Mouse (Mus musculus) c-Kit-negative CD71-positive TER-119-positive erythroid progenitor cells, embryonic 14.5 days (primary cell): ENCODE measurements around the gene Prdx6.
"Not testable (repeated sequence)": the region's sequence is repeated elsewhere in the genome, so short reads cannot be mapped to it uniquely, and the experiment has no call there.

Experiments used
- DNase-seq: peaks from one replicate; pipeline ENCODE4 v3.0.0-alpha.2; 2013; ENCODE audit warnings: low read depth, low spot score

Gene Prdx6

DNA sequence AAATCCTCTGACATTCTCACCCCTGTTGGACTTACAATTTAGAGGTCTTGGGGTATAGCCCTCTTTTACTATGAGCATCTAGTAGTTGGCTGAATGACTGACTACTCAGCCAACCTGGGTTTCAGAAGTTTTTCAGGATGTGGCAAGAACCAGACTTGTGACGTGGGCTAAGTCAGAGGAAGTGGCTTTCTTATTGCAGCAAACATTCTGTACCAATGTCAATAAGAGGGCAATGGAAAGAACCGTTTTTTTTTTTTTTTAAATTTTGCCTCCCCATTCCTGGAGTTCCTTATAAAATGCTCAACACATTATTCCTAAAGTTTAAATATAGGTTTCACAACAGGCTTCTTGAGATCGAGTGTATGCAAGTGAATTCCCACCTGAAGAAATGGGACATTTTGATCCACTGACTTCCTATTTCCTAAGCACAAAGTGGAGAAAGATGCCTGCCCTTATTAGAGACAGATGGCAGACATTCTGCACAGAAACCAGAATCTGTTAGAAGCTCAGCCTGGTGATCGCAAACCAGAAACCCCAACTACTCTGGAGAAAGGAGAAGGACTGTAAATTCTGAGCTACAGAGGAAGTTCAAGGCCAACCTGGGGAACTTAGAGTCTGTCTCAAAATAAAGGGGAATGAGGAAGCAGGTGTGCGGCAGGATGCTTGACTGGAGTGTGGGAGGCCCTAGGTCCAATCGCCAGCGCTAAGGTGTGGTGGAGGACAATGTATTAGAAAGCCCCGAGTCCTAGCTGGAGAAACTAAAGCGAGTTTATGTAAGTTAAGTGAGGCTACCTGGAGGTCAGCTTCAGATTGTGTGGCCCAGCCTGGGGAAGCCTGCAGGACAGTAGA lies 622 bp upstream of the Prdx6 start:
- no peak for DNase-seq

DNA sequence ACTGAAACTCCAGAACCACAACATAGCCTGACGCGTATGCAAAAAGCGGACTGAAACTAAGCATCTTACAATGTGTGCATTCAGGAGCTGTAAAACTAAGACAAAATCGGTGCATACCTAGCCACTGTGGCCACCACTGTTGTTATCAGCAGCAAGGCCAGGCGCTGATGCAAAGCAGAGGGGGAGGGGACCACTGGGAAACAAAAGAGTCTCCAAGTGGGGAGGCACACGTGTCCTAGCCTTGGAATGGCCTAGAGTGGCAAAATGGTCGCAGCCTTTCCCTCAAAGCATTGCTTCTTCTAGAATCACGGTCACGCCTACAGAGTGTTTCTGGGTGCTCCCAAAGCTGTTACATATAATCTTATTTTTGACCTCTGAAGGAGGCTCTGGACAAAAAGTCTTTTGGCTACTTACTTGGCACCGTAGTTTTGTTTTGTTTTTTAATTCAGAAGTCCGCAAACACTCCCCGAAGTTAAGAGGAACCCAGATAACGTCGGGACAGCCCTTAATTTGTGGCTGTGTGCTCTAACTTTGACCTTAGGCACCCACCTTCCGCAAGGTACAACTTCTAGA lies 902 bp downstream of the Prdx6 start:
- DNase-seq: no peak

DNA sequence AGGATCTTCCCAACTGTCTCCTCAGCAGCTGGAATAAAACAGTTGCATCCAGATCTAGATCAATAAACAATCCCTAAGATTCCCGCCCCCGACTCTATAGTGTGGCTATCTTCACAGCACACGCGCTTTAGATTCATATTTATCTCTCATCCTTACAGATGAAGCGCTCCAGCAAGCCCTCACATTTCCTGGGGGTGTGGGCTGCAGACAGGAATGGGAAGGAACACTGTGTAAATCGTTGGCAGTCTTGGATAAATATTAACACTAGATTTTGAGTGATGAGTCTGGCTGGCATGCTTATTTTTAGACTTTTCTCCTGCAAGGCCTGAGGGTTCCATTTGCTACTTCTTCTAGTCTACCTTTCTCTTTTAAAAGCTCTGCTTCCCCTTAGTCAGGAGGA lies 1.6 kb downstream of the Prdx6 start:
- no peak for DNase-seq

DNA sequence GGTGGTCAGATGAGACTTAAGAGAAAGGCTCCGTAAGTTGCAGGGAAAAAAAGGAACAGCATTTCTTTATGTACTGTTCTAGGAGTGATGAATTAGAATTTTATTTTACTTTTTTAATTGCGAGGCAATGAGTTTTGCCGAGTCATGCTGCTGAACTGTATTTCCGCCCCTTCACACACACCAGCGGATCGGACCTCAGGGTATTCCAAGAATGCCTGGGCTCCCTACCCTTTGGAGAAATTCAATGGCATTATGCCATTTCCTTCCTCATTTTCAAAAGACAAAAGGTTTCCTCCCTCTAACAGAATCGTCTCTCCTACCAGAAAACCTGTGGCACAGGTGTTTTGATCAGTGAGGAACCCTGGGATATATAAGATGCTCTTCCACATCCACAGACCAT lies 2.3 kb downstream of the Prdx6 start:
- no peak for DNase-seq

DNA sequence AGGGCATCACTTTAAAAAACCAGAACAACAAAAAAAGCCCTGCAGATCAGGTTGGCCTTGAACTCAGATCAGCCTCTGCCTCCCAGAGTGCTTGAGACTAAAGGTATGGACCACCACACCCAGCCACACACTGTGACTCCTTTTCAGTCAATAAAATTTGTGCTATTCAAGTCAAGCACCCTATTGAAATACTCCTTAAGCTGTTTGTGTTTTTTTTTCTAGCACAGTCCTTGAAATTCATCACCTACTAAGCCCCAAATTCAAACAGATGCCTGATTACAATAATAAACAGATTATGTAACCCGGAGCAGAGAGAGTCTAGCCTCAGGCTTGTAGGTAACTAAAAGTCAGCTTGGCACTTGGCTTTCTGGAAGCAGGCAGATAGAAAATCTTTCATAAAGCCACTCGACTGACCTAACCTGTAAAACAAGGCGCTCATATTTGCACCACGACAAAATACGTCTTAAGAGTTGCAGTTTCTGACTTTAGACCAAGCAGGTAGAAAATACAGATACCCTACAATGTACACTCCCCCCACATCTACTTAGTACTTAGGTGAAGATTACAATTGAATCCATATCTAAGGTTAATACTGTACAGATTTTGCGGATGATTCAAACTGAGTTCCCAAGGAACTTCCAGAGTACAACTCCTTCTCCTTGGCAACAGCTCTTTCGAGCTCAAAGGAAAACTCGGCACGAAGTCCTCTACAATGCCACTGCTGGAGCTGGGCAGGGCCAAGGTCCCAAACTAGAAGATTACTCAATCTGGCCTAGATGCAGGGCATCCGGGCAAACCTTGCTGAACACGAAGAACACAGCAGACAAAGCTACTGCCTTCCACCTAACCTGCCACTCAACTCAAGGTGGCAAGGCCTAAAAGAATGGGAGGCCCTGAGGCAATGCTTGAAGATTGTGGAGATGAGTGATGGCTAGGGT lies 3.1 kb downstream of the Prdx6 start:
- DNase-seq: no peak

DNA sequence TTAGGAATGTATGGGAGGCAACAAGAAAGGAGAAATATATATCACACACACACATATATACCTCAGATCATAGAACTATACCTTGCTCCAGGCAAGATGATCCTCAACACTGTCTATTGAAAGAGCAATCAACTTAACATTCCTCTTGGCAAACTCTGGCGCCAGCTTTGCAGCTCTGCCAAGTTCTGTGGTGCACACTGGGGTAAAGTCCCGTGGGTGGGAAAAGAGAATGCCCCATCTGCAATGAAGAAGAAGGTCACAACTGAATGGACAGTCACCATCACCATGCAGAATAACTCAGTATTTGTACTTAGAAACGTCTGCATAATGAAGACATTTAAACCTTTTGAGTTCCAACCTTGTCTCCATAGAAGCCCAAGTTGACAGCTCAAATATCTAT lies 3.8 kb downstream of the Prdx6 start:
- DNase-seq: no peak

DNA sequence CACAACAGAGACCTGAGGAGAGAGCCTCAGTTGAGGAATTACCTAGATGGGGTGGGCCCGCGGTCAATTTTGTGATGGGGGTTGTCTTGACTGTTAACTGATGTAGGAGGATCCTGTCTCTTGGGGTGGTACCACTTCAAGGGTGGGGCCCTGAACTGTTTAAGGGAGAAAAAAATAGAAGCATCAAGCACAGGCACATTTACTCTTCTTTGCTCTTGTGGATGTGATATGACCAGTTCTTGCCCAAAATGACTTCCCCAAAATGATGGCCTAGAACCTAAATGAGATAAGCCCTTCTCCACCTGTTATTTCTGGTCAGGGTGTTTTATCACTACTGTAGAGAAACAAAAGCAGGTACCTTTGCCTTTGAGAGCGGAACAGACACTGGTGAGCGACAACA lies 13.3 kb downstream of the Prdx6 start:
- DNase-seq: no peak

DNA sequence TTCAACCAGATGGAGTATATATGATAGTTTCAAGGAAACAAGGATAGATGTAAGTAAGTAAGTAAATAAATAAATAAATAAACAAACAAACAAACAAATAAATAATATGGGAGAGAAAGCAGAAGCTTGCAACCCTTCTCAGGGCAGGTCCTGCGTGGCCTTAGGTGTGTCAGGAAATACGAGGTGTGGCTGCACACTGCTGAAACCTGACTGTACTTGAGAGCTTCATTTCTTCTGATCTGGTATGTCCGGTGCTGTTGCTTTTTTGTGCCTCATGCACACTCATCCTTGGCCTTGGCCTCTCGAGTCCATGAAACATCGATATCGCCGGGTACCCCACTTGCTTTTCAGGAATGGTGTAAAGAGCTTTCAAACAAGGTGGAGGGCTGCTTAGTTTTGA lies 13.7 kb downstream of the Prdx6 start:
- no peak for DNase-seq

DNA sequence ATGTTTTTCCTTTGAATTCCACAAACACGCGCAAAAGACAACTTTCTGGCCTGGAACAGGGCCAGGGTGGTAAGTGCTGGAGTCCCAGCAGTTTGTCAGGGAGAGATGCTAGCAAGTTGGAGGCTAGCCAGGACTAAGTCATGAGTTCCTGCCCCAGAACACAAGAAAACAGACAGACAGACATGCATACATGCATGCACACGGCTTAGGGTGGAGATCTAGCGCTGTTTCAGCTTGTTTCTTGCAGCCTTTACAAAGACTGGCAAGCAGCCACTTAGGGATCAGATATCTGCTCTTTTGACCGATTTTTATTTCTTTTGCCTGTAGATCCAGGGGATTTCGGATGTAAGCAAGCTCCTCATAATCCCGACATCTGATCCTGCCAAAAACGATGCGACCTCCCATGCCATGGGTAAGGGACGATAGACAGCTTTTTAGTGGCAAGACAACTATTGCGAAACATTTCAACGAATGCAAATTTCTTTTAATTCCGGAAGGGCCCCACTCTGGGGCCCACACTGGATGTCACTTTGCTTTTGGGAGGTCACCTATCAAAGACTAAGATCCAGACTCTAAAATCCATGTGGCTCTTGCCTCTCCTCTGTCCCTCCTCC lies 17.7 kb downstream of the Prdx6 start:
- DNase-seq: no peak

DNA sequence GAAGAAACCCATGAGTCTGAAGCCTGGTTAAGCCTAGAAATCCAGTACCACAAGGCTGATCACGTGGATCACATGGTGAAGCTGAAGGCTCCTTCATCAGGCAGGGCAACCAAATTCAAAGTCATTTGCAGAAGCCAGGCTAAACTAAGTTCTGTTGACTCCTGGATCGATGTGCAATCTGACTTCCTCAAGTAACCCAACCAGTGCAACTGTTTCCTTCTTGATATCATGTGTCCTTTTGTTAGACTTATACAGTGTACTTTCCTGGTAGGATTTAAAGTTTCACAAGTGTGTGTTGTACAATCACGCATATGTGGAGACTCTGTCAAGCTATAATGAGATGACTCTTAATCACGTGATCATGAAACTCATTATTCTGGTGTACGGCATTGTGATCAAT lies 18.8 kb downstream of the Prdx6 start:
- no peak for DNase-seq

DNA sequence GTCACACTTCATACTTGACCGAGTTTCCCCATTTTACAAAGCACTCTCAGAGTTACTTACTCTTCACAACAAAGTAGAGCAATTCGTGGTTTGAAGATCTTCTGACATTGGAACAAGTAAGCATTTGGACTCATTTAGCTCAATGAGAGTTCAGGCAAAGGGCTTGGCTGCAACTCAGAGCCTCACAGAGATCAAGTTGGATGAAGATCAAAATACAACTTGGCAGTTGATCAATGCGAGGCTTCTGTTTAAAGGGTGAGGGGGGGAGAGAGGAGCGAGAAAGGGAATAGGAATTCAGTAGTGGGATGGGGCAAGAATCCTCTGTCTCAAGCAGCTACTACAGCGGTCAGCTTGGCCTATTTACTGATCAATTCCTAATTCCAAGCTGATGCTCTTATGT lies 26.2 kb downstream of the Prdx6 start:
- no peak for DNase-seq

DNA sequence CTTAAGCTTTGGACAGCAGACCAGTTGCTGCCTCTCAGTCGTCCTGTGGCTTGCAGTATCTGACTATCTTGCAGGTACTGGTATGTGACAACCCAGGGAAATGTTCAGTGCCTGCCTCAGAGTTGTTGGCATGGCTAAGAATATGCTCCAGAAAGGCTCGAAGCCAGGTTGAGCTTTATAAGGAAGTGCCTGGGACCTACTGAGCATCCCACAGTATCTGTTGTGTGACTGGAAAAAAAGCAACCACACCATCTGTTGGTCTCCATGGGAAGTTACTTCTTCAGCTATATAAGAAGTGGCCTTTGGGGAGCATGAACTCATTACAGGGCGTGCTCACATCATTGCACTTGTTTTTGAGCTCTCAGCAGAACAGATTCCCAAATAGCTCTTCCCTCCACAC lies 31.2 kb downstream of the Prdx6 start:
- no peak for DNase-seq

DNA sequence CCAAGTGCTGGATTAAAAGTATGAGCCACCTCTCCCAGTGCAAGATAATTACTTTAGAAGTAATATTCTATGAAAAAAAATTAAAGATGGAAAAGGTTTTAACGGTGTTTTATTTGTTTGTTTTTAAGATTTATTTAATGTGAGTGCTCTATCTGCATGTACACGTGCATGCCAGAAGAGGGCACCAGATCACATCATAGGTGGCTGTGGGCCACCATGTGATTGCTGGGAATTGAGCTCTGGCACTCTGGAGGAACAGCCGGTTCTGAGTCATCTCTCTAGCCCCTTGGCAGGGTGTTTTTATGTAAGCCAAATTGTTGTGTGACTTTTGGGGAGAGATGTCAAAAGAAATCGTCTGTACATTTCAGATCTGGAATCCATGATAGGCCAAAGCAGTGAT lies 36.6 kb downstream of the Prdx6 start:
- DNase-seq: peak; percentile 29

DNA sequence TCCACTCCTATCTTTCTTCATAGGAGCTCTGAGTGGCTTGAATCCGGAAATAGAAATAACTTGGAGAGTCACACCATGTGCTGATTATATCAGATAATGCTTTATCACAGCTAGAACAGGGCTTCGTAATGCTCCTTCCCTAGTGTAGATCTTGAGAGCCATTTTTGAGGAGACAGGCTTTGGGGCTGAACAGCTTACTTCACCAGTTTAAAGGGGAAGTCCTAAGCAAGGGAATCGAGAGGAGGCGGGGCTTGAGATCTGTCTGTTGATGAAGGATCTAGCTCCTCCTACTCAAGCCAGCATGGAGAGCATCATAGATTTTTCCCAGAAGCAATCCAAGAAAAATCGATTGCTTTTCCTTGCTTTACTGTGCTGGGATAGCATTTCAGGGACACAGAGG lies 51.2 kb downstream of the Prdx6 start:
- no peak for DNase-seq

DNA sequence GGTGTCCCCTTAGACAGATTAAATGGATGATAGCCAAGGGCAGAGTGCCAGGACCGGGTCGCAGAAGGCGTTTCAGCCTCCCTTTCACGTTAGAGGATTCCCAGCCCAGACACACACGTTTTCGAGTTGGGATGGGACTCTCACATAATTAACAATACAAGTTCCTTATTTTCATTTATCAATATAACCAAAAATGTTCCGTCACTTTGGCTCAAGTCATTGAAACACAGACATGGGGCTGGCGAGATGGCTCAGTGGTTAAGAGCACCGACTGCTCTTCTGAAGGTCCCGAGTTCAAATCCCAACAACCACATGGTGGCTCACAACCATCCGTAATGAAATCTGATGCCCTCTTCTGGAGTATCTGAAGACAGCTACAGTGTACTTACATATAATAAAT lies 54.7 kb downstream of the Prdx6 start:
- not testable (repeated sequence) for DNase-seq

DNA sequence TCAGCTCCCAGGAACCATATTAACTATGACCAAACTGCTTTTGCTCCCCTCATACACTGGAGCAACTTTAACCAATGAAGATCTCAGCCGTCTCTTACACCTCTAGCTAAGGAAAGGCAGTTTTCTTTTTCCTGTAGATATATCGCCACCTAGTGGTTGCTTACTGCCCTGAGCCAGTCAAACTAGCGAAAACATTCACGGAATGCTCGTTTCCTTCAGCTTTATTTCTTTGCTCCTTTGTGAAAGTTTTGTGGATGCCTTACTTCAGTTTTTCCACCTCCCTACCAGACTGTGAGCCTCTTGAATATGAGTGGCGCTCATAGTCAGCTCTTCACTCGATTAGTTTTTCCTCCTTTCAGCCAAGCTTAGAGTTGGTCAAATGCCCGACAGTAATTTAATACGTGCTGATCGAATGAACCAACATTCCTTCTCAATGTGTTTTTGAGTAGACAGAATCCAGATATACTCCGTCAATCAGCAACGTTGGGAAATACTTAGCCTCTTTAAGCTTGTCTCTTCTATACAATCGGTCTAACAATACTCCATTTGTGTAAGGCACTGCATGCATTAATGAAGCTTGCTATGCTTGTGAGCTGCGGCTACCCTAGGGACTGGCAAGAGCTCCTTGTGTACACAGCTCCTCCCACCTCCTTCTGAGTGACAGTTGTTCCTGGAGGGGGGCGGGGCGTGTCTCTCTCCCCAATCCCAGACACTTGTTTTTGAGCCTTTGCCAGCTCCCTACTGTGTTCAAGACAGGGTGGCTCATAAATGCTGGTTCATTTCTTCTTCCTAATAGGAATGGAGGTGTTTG lies 55.3 kb downstream of the Prdx6 start:
- peak; percentile 60 for DNase-seq

DNA sequence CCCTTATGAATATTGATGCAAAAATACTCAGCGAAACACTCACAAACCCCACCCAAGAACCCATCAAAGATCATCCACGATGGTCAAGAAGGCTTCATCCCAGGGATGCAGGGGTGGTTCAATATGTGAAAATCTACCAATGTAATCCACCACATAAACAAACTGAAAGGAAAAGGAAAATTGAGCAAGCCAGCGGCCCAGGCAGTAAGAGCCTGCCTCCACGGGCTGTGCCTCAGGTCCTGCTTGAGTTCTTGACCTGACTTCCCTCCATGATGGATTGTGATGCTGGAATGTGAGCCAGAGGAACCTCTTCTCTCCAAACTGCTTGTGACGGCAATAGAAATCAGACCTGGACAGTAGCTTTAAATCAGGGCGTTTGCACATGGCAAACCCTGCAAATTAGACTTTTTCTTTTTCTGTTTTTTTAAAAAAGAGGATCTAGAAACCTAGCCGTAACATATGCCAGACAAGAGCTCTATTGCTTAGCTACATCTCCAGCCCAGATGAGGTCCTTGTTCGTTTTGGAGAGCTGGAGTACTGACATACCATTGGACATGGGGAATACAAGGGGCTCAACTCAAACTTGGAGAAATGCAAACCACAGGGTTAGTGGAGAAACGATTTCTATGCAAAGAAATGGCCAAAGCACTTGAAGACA lies 60.6 kb downstream of the Prdx6 start:
- no peak for DNase-seq
